Mouse (Mus musculus) heart, embryonic 10.5 days (tissue): ENCODE measurements around the gene Zfp319. TPM values are rescaled to one million over a fixed set of nuclear protein-coding genes. Genes with fewer than 3 reads are reported as not detected.

ENCODE experiments used
- polyA plus RNA-seq: library from polyadenylated mRNA; unstranded; fragments of >200 nt; fragmentation: Nextera tagmentation; extraction: Ambion mirVana; gene quantifications from 2 replicates; pipeline ENCODE4 v1.2.1, GENCODE M21; 2016

Gene Zfp319
- polyA plus RNA-seq, 1 experiment from 2014 or later, result 7.5 TPM

Other genes with a start within 250 kb of the Zfp319 start
- gene Kifc3, start 129.1 kb downstream of the Zfp319 start, polyA plus RNA-seq, result 13.9 and 15.3 TPM in 2 replicates
- gene Cngb1, start 25.4 kb downstream of the Zfp319 start, polyA plus RNA-seq, result 0.17 TPM in 1 of 2 replicates, not detected in the other
- gene Tepp, start 21.4 kb downstream of the Zfp319 start, polyA plus RNA-seq, result not detected in 2 replicates
- 31.5 and 33.0 TPM in 2 replicates for gene Usb1, start 334 bp upstream of the Zfp319 start, polyA plus RNA-seq
- gene Mmp15, start 20.3 kb upstream of the Zfp319 start, polyA plus RNA-seq, result 30.9 and 50.2 TPM in 2 replicates
- gene Cfap20, start 102.9 kb upstream of the Zfp319 start, polyA plus RNA-seq, result 126 and 129 TPM in 2 replicates
- 7.4 and 11.5 TPM in 2 replicates for gene Csnk2a2, start 158.1 kb upstream of the Zfp319 start, polyA plus RNA-seq
- gene Ccdc113, start 202.1 kb upstream of the Zfp319 start, polyA plus RNA-seq, result 1.4 and 2.2 TPM in 2 replicates
- not detected in 2 replicates for gene Prss54, start 244.4 kb upstream of the Zfp319 start, polyA plus RNA-seq